Mouse (Mus musculus) CH12F3 (cell line): ENCODE measurements around the gene Syngr1.

Source experiments
- in situ Hi-C: fragments of 300-500 bp; cut with MboI; formaldehyde crosslinking; loops from 2 replicates; pipeline ENCODE4 v1.14.3; 2020; ENCODE audit warnings: low sequenced_read_pairs

Gene Syngr1

GRCm38 (mm10) chr15:80087406-80088012, 3.6 kb upstream of the Syngr1 start:
- in situ Hi-C loops = no loop called here

- in situ Hi-C loops = no loop called here
Measured at GRCm38 (mm10) chr15:80088637-80089036, 2.5 kb upstream of the Syngr1 start.

- in situ Hi-C loops = loop anchor here (10.0 kb wide), 1 partner anchor 135 kb away; no protein-coding TSS in a partner anchor
Measured at GRCm38 (mm10) chr15:80090155-80090554, 979 bp upstream of the Syngr1 start.

- in situ Hi-C loops = loop anchor here (10.0 kb wide), 1 partner anchor 134 kb away; no protein-coding TSS in a partner anchor
Measured at GRCm38 (mm10) chr15:80090741-80091120, 403 bp upstream of the Syngr1 start.

GRCm38 (mm10) chr15:80092041-80092441, 907 bp downstream of the Syngr1 start:
- in situ Hi-C loops = loop anchor here (10.0 kb wide), 1 partner anchor 133 kb away; no protein-coding TSS in a partner anchor

- in situ Hi-C loops = loop anchor here (10.0 kb wide), 1 partner anchor 132 kb away; no protein-coding TSS in a partner anchor
Measured at GRCm38 (mm10) chr15:80092599-80092998, 1.5 kb downstream of the Syngr1 start.

GRCm38 (mm10) chr15:80094201-80094600, 3.1 kb downstream of the Syngr1 start:
- in situ Hi-C loops = loop anchor here (10.0 kb wide), 1 partner anchor 131 kb away; no protein-coding TSS in a partner anchor

- in situ Hi-C loops = loop anchor here (10.0 kb wide), 1 partner anchor 129 kb away; no protein-coding TSS in a partner anchor
Measured at GRCm38 (mm10) chr15:80095596-80095995, 4.5 kb downstream of the Syngr1 start.

- in situ Hi-C loops = loop anchor here (10.0 kb wide), 1 partner anchor 128 kb away; no protein-coding TSS in a partner anchor
Measured at GRCm38 (mm10) chr15:80096406-80096805, 5.3 kb downstream of the Syngr1 start.

- in situ Hi-C loops = loop anchor here (10.0 kb wide), 1 partner anchor 128 kb away; no protein-coding TSS in a partner anchor
Measured at GRCm38 (mm10) chr15:80096946-80097881, 6.1 kb downstream of the Syngr1 start.

- in situ Hi-C loops = loop anchor here (10.0 kb wide), 1 partner anchor 127 kb away; no protein-coding TSS in a partner anchor
Measured at GRCm38 (mm10) chr15:80097999-80098461, 6.9 kb downstream of the Syngr1 start.

- in situ Hi-C loops = loop anchor here (10.0 kb wide), 1 partner anchor 126 kb away; no protein-coding TSS in a partner anchor
Measured at GRCm38 (mm10) chr15:80098809-80099208, 7.7 kb downstream of the Syngr1 start.

GRCm38 (mm10) chr15:80099477-80099876, 8.3 kb downstream of the Syngr1 start:
- in situ Hi-C loops = loop anchor here (10.0 kb wide), 1 partner anchor 125 kb away; no protein-coding TSS in a partner anchor

- in situ Hi-C loops = no loop called here
Measured at GRCm38 (mm10) chr15:80100196-80100595, 9.1 kb downstream of the Syngr1 start.

GRCm38 (mm10) chr15:80100871-80101270, 9.7 kb downstream of the Syngr1 start:
- in situ Hi-C loops = no loop called here

- in situ Hi-C loops = no loop called here
Measured at GRCm38 (mm10) chr15:80101503-80101902, 10.4 kb downstream of the Syngr1 start.

- in situ Hi-C loops = no loop called here
Measured at GRCm38 (mm10) chr15:80102495-80102894, 11.4 kb downstream of the Syngr1 start.

- in situ Hi-C loops = no loop called here
Measured at GRCm38 (mm10) chr15:80105490-80106410, 14.6 kb downstream of the Syngr1 start.

GRCm38 (mm10) chr15:80107143-80107542, 16.0 kb downstream of the Syngr1 start:
- in situ Hi-C loops = no loop called here

- in situ Hi-C loops = no loop called here
Measured at GRCm38 (mm10) chr15:80107575-80107974, 16.4 kb downstream of the Syngr1 start.
